Mouse (Mus musculus) cerebellum, postnatal 14 days (tissue): ENCODE results near the gene Sla2.
"Not testable (repeated sequence)": the region's sequence is repeated elsewhere in the genome, so short reads cannot be mapped to it uniquely, and the experiment has no call there.

Source experiments
- DNase-seq, 2 experiments: peaks; one replicate each; pipeline ENCODE4 v3.0.0; 2021; ENCODE audit warnings: mixed read lengths in 2 of 2

Gene Sla2

DNA sequence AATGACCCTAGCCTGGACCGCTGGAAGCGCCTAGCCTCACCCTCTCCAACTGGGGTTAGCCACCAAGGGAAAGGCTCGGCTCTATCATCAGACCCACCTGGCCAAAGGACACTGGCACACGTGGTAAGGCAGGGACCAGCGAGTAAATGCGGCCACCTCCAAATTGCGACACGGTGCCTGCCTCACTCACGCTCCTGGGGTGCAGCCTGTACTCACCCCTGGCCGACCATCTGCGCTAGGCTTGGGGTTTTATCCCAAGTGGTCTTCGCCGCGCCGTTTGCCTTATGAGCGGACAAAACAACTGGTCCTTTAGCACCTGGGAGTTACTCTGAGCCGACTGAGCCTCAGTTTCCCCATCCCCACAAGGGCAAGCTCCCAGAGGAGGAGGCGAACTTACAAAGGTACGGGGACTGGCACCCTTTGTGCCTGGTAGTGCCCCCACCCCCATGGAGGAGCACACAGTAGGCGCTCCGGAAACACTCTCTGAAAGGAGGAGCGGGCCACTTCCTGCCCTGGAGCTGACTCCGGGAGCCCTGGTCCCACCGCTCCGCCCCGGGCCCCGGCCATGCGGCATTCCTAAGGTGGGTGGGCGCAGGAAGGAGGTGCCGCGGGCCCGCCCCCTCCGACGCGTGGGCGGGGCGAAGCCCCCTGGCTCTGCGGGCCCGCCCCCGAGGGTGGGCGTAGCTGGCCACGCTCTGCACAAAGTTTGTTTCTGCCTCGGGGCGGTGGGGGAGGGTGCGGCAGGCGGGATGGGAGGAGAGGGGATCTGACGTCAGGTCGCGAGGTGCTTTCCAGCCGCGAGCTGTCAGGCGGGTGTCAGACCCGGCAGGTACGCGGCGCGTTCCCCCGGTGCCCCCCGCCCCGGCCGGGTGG is 47.4 kb downstream of the Sla2 start, which contains the start of gene Tgif2:
TSS of gene Tgif2 (plus strand) at position 689 of the 873 bp plus-strand sequence.
- DNase-seq, result peak; percentile 27 to 46

DNA sequence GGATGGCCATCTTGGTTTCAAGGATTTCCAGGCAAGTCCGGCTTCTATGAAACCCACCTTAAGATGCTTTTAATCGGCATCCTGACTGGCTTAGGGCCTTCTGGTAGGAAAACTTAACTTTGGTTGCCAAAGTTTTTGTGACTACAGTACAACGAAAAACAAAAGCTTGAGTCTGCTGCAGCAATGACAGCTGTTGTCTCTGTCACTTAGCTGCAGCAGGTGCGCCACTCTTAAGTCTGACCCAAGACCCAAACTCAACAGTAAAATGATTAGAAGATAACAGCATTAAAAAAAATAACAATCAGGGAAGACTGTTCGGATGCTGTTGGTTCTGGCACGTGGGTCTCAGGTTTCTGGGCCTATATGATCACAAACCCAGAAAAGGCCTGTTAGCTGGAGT is 48.2 kb downstream of the Sla2 start:
- no peak for DNase-seq

DNA sequence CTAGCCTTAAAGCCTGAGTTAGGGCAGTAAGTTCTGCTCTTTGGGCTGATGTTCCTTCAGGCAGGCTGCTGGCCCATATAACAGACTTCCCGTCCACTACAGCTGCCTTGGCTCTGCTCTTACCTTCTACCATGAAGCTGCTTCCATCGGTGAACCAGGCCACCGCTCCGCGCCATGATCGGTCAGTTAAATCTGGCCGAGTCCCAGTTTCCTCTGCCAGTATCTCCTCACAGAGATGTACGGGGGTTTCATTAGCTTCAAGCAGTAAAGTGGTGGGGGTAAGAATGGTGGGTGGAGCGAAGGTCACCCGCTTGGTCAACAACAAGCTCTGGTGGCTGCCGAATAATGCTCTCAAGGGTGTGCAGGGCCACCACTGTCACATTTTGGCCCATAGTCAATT is 52.7 kb downstream of the Sla2 start:
- DNase-seq, result peak; percentile 30 to 38

DNA sequence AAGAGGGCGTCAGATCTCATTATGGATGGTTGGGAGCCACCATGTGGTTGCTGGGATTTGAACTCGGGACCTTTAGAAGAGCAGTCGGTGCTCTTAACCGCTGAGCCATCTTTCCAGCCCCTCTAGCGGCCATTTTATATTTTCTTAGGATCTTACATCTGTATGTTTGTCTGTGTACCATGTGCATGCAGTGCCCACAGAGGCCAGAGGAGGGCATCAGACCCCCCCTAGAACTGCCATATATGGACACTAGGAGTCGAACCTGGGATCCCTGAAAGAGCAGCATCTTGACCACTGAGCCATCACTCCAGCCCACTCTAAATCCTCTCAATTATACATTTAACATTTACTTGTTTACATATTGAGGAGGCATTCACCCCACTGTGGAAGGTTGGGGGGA is 61.9 kb downstream of the Sla2 start:
- not testable (repeated sequence) for DNase-seq
